Mouse (Mus musculus) right cerebral cortex, postnatal 25 days (tissue): ENCODE results near the gene Syt8.

ENCODE experiments used
- DNase-seq: peaks from one replicate; pipeline ENCODE4 v3.0.0; 2022

Gene Syt8

DNA sequence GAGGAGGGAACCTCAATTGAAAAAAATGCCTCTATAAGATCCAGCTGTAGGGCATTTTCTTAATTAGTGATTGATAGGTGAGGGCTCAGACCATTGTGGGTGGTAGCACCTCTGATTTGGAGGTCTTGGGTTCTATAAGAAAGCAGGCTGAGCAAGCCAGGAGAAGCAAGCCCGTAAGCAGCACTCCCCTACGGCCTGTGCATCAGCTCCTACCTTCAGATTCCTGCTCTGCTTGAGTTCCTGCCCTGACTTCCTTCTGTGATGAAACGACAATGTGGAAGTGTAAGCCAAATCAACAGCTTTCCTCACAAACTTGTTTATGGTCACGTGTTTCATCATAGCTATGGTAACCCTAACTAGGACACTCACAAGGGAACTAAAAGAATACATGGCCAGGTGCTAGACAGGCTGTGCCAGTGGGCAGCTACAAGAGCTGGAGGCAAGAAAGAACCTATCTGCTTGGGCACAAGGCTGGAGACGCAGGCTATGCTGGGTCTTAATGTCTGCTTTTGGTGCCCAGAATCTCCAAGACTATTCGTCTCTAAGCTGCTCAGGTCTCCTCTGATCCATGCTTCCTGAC lies 14.5 kb downstream of the Syt8 start:
- no peak for DNase-seq

DNA sequence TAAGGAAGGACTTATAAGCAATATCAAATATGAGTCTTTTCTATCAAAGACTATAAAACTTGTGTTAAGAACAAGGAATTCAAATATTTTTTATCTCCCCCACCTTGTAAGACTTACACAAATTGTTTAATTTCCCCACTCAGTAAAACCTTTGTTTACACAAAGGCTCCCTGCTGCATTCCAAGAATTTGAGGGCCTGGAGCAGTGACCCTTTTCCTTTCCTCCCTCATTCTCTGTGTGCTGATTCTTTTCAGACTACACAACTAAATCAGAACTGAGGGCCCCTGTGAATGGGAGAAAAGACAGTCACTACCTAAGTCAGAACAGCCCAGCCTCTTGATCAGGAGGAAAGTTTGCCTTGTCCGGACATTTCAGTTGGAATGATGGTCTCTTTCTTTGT lies 20.1 kb downstream of the Syt8 start:
- no peak for DNase-seq

- no peak for DNase-seq
These were observed 20.6 kb downstream of the Syt8 start for GRCm38 (mm10) chr7:142455251-142455650.

- no peak for DNase-seq
These were observed 22.2 kb downstream of the Syt8 start for GRCm38 (mm10) chr7:142456806-142457205.

DNA sequence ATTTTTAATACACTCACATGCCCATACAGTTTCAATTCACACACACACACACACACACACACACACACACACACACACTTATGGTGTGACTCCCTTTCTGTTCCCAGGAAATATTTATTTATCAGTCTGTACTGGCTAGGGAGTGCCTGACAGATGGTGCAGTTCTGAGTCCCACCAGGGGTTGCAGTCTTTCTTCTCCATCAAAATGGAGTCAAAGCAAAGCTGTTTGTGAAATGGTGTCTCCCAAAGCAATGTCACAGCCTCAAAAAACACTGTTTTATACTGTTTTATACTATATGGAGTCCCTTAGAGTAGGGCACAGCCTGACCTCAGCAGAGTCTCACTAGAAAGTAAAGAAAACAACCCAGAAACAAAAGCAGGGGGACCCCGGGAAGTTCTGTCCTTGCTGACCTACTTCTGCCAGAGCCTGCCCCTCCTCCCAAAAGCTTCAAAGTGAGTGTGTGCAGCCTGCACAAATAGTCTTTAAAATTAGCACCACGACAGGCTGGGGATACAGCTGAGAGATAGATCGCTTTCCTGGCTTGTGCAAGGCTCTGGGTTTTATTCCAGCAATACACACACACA lies 22.7 kb downstream of the Syt8 start:
- DNase-seq = no peak

- no peak for DNase-seq
These were observed 23.4 kb downstream of the Syt8 start for GRCm38 (mm10) chr7:142458026-142458425.

DNA sequence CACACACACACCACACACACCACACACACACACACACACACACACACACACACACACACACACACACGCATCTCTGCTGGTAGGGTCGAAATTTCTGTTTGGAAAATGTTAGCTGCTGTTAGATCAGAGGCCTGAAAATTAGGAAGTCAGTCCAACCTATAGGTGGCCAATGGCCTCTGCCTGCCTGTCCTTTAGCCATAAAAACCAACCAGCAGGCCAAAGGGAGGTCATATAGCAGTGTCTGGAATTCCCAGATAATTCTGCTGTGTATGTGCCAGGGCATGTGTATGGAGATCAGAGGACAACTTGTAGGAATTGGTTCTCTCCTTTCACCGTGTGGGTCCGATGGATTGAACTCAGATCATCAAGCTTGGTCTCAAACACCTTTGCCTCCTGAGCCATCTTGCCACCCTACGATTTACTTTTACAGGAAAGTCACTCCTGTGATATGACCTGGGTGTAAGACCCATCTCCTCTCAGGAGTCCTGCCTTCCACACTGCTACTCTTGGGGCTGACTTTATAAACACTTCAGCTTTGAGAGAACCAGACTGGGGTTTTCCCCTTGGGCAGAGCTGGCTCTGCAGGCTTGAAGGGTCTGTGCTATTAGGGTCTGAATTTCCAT lies 24.1 kb downstream of the Syt8 start:
- no peak for DNase-seq

DNA sequence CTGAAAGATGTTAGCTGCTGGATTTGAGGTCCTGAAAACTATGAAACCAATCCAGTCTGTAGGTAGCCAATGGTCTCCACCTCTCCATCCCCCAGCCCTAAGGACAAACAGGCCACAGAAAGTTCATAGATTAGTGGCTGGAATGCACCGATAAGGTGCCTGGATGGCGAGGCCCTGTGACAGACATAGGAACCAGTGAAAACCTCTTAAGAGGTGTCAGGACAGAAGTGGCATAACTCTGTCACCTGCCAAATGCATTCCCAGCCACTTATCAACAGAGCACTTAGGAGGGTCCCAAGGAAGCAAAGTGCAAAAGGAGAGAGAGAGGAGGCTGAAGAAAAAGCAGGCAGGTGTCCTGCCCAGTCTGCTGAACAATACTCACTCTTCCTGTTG lies 24.6 kb downstream of the Syt8 start:
- no peak for DNase-seq

GRCm38 (mm10) chr7:142460636-142461077 lies 26.0 kb downstream of the Syt8 start, which contains the start of gene Lsp1:
TSS of gene Lsp1 (plus strand) at chr7:142460809.
- DNase-seq = no peak

- no peak for DNase-seq
These were observed 26.8 kb downstream of the Syt8 start for GRCm38 (mm10) chr7:142461446-142461845.

DNA sequence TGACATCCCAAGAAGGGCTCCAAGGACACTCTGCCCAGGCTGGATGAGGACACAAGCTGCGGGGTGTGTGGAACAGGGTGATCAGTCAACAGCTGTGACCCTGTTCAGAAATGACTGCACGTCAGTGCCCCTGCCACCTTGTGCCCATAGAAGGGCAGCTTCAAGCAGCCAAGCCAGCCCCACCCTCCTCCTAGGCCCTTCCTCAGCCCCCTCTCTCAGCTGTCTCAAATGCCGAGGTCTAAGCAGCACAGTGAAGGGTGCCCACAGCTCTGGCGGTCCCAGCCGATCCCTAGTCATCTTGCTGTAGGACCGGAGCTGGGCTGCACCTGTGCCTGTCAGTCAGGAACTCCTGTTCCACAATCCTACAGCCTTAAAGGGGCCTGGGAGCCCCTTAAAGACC lies 27.5 kb downstream of the Syt8 start:
- DNase-seq = no peak

DNA sequence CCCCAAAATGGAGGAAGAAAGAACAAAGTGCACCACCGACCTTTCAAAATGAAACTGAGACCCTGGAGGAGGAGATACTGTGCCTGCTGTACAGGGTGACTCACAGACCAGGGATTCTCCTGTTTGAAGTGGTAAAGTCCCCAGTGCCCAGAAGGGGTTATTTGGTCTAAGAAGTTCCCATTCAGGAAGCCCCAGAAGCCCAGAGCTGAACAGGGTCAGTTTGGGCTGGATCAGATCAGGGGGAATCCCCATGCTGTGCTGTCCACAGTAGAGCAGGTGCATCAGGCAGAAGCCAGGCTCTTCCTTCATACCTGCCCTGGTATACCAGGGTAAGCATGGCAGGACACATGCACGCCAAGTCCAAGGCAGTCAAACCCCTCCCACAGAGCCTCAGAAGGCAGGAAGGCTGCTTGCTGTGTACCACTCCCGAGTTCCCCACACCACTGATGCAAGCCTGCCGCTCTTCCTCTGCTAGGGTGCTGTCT lies 28.0 kb downstream of the Syt8 start:
- no peak for DNase-seq

DNA sequence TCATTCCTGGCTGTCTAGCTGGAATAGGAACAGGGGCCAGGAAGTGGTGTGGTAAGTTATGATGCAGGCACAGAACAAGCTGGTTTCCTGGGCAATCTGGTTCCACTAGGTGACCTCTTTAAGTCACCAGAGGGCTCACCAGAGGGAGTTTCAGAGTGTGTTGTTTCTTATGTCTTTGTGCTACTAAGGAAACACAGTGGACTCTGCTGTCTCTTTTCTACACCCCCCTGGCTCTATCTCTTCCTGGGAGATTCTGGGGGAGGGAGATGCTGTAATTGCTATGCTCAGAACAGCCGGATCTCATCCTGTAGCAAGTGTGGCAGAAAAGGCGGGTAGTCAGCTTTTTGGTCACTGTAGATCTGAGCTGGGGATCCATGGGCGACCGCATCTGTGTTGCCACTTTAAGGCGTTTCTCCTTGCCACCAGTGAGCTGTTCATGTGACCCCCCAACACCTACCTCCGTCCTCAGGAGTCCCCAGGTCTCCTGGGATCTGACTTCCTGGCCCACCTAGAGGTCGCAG lies 35.6 kb downstream of the Syt8 start:
- DNase-seq = no peak

- DNase-seq = no peak
These were observed 36.3 kb downstream of the Syt8 start for GRCm38 (mm10) chr7:142470808-142471413.

GRCm38 (mm10) chr7:142471414-142471861 lies 36.8 kb downstream of the Syt8 start:
- DNase-seq = no peak

DNA sequence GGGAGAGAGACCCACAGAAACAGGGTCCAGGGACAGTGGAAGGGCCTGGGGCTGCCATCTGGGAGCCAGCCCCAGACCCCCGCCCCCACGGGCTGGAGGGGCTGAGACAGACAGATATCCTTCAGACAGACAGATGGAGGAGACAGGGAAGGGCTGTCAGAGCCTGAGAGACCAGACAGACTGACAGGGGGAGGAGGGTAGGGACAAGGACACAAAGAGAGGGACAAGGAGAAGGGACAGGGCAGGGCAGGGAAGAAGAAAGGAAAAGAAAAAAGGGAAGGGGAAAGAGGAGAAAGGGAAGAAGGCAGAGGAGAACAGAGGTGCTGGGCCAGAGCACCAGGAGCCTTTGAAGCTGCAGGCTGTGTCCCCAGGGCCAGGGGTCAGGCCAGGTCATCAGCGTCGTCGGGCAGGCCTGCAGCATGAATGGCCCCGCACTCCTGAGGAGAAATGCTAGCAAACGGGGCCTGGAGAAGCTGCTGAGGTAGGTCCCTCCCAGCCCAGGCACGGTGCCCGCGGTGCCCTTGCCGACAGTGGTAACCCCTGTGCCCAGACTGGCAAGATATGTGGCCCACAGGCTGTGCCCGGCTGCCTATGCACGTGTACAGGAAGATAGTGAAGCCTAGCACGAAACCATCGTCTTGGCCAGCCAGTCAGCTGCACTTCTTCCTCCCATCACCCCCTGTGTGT lies 37.4 kb downstream of the Syt8 start:
- DNase-seq = no peak

DNA sequence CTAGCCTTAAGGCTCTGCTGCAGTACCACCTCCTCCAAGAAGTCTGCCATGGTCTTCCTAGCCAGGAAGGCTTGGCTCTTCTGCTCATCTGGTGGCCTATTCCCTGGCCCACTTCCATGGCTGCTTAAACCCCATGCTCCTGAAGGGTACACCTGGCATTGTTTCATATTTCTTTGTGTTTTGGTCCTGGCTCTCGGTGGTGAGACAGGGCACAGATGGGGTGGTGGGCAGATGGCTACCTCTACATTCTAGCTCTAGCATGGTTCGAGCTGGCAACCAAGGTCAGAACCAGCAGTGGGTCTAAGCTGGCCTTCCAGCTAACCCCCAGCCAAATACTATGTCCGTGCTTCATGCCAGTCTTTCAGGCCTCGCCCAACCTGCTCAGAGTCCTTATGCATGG lies 38.3 kb downstream of the Syt8 start:
- no peak for DNase-seq

GRCm38 (mm10) chr7:142473476-142473875 lies 38.8 kb downstream of the Syt8 start:
- DNase-seq = no peak

- no peak for DNase-seq
These were observed 40.1 kb downstream of the Syt8 start for GRCm38 (mm10) chr7:142474799-142475198.

GRCm38 (mm10) chr7:142475641-142476040 lies 41.0 kb downstream of the Syt8 start:
- DNase-seq = no peak

- DNase-seq = no peak
These were observed 41.6 kb downstream of the Syt8 start for GRCm38 (mm10) chr7:142476271-142476670.

GRCm38 (mm10) chr7:142476795-142477452 lies 42.3 kb downstream of the Syt8 start:
- DNase-seq = no peak

- DNase-seq = no peak
These were observed 43.4 kb downstream of the Syt8 start for GRCm38 (mm10) chr7:142478001-142478400.
